Mouse (Mus musculus): ENCODE data around the gene Opa1.

GRCm38 (mm10) chr16:29693025-29693682 is 114.0 kb downstream of the Opa1 start:
- no peak for TF ChIP-seq USF1 (IDR thresholded peaks at IDR 0.05; ENCODE audit: low read depth)
- no peak for TF ChIP-seq POLR2A (IDR thresholded peaks at IDR 0.05; ENCODE audit: insufficient read length, low read depth)
- TF ChIP-seq POLR2AphosphoS2 (IDR thresholded peaks at IDR 0.05; ENCODE audit: insufficient read length, low read depth): no peak
- TF ChIP-seq TCF3 (IDR thresholded peaks at IDR 0.05; ENCODE audit: insufficient read length, low read depth): no peak
- no peak for TF ChIP-seq E2F4 (IDR thresholded peaks at IDR 0.05; ENCODE audit: insufficient read depth)

Data from myocyte (in vitro differentiated cells).